Mouse (Mus musculus): ENCODE measurements around the gene Hoxa4. TPM values are rescaled to one million over a fixed set of nuclear protein-coding genes. Genes with fewer than 3 reads are reported as not detected.

Gene Hoxa4
- total and polyA plus RNA-seq, 3 experiments: not detected

- no peak for DNase-seq (ENCODE audit: low spot score)
- ATAC-seq (ENCODE audit: extremely low read depth, insufficient number of reproducible peaks, low FRiP score, poor library complexity, severe bottlenecking): no peak
- Histone ChIP-seq H3K27me3 (ENCODE audit: insufficient read depth, low read length) (peaks cover 55% of the 10 kb centered on the region), H3K4me3 (ENCODE audit: low read depth, low read length) (no peak overlapping the region), H3K36me3 (replicated peaks) (no peaks in the 10 kb centered on the region), H3K9me3 (replicated peaks) (peaks cover 12% of the 10 kb centered on the region), H3K4me1 (ENCODE audit: insufficient read depth, low read depth, low read length) (no peaks in the 10 kb centered on the region)
- TF ChIP-seq GATA2 (IDR thresholded peaks at IDR 0.05; ENCODE audit: borderline replicate concordance, low read depth, low read length) (no peak), POLR2AphosphoS5 (IDR thresholded peaks at IDR 0.05; ENCODE audit: insufficient replicate concordance, low read depth, low read length) (no peak), TAL1 (conservative IDR thresholded peaks at IDR 0.05; ENCODE audit: low read depth, low read length) (no peak), GATA1 (IDR thresholded peaks at IDR 0.05; ENCODE audit: borderline replicate concordance, low read length) (no peak), CTCF (IDR thresholded peaks at IDR 0.05; ENCODE audit: low read depth, low read length) (no peak)
These were observed 42.2 kb upstream of the Hoxa4 start for GRCm38 (mm10) chr6:52233546-52234427.

GRCm38 (mm10) chr6:52232984-52233545, 41.5 kb upstream of the Hoxa4 start:
- Histone ChIP-seq H3K27me3 (ENCODE audit: insufficient read depth, low read length) (peaks cover 56% of the 10 kb centered on the region), H3K4me3 (ENCODE audit: low read depth, low read length) (no peak overlapping the region)

GRCm38 (mm10) chr6:52232568-52232965, 41.0 kb upstream of the Hoxa4 start:
- Histone ChIP-seq H3K9me3 (replicated peaks) (peaks cover 12% of the 10 kb centered on the region), H3K4me1 (ENCODE audit: insufficient read depth, low read depth, low read length) (no peaks in the 10 kb centered on the region), H3K4me3 (ENCODE audit: low read depth, low read length) (no peak overlapping the region), H3K36me3 (replicated peaks) (no peaks in the 10 kb centered on the region), H3K27me3 (ENCODE audit: insufficient read depth, low read length) (peaks cover 54% of the 10 kb centered on the region)
- DNase-seq (ENCODE audit: low spot score) (no peak), ATAC-seq (ENCODE audit: extremely low read depth, insufficient number of reproducible peaks, low FRiP score, poor library complexity, severe bottlenecking) (no peak)
- TF ChIP-seq GATA1 (IDR thresholded peaks at IDR 0.05; ENCODE audit: borderline replicate concordance, low read length) (no peak), POLR2AphosphoS5 (IDR thresholded peaks at IDR 0.05; ENCODE audit: insufficient replicate concordance, low read depth, low read length) (no peak), GATA2 (IDR thresholded peaks at IDR 0.05; ENCODE audit: borderline replicate concordance, low read depth, low read length) (no peak), TAL1 (conservative IDR thresholded peaks at IDR 0.05; ENCODE audit: low read depth, low read length) (no peak), CTCF (IDR thresholded peaks at IDR 0.05; ENCODE audit: low read depth, low read length) (no peak)

More at GRCm38 (mm10) chr6:52232984-52233545, 41.5 kb upstream of the Hoxa4 start:
- Histone ChIP-seq H3K36me3 (replicated peaks) (no peaks in the 10 kb centered on the region), H3K4me1 (ENCODE audit: insufficient read depth, low read depth, low read length) (no peaks in the 10 kb centered on the region), H3K9me3 (replicated peaks) (peaks cover 12% of the 10 kb centered on the region)
- TF ChIP-seq GATA1 (IDR thresholded peaks at IDR 0.05; ENCODE audit: borderline replicate concordance, low read length): no peak
- no peak for TF ChIP-seq POLR2AphosphoS5 (IDR thresholded peaks at IDR 0.05; ENCODE audit: insufficient replicate concordance, low read depth, low read length)
- no peak for TF ChIP-seq TAL1 (conservative IDR thresholded peaks at IDR 0.05; ENCODE audit: low read depth, low read length)
- TF ChIP-seq GATA2 (IDR thresholded peaks at IDR 0.05; ENCODE audit: borderline replicate concordance, low read depth, low read length): no peak
- no peak for TF ChIP-seq CTCF (IDR thresholded peaks at IDR 0.05; ENCODE audit: low read depth, low read length)
- ATAC-seq (ENCODE audit: extremely low read depth, insufficient number of reproducible peaks, low FRiP score, poor library complexity, severe bottlenecking) (no peak), DNase-seq (ENCODE audit: low spot score) (no peak)

GRCm38 (mm10) chr6:52231885-52232567, 40.5 kb upstream of the Hoxa4 start:
- Histone ChIP-seq H3K36me3 (replicated peaks) (no peaks in the 10 kb centered on the region), H3K9me3 (replicated peaks) (peaks cover 12% of the 10 kb centered on the region), H3K4me1 (ENCODE audit: insufficient read depth, low read depth, low read length) (no peaks in the 10 kb centered on the region), H3K27me3 (ENCODE audit: insufficient read depth, low read length) (peaks cover 54% of the 10 kb centered on the region), H3K4me3 (ENCODE audit: low read depth, low read length) (no peak overlapping the region)
- ATAC-seq (ENCODE audit: extremely low read depth, insufficient number of reproducible peaks, low FRiP score, poor library complexity, severe bottlenecking) (no peak), DNase-seq (ENCODE audit: low spot score) (no peak)
- TF ChIP-seq POLR2AphosphoS5 (IDR thresholded peaks at IDR 0.05; ENCODE audit: insufficient replicate concordance, low read depth, low read length): no peak
- no peak for TF ChIP-seq GATA1 (IDR thresholded peaks at IDR 0.05; ENCODE audit: borderline replicate concordance, low read length)
- TF ChIP-seq CTCF (IDR thresholded peaks at IDR 0.05; ENCODE audit: low read depth, low read length): no peak
- TF ChIP-seq GATA2 (IDR thresholded peaks at IDR 0.05; ENCODE audit: borderline replicate concordance, low read depth, low read length): no peak
- no peak for TF ChIP-seq TAL1 (conservative IDR thresholded peaks at IDR 0.05; ENCODE audit: low read depth, low read length)

- no peaks in the 10 kb centered on the region for H3K4me1 ChIP-seq (ENCODE audit: insufficient read depth, low read depth, low read length)
- no peak for TF ChIP-seq POLR2AphosphoS5 (IDR thresholded peaks at IDR 0.05; ENCODE audit: insufficient replicate concordance, low read depth, low read length)
- TF ChIP-seq TAL1 (conservative IDR thresholded peaks at IDR 0.05; ENCODE audit: low read depth, low read length): no peak
- TF ChIP-seq GATA2 (IDR thresholded peaks at IDR 0.05; ENCODE audit: borderline replicate concordance, low read depth, low read length): no peak
- no peak for TF ChIP-seq CTCF (IDR thresholded peaks at IDR 0.05; ENCODE audit: low read depth, low read length)
- no peak for TF ChIP-seq GATA1 (IDR thresholded peaks at IDR 0.05; ENCODE audit: borderline replicate concordance, low read length)
- DNase-seq (ENCODE audit: low spot score) (no peak), ATAC-seq (ENCODE audit: extremely low read depth, insufficient number of reproducible peaks, low FRiP score, poor library complexity, severe bottlenecking) (no peak)
- H3K9me3 ChIP-seq (replicated peaks): peaks cover 12% of the 10 kb centered on the region
- H3K4me3 ChIP-seq (ENCODE audit: low read depth, low read length): no peak within 1 kb of the TSS
- H3K27me3 ChIP-seq (ENCODE audit: insufficient read depth, low read length): peaks cover 66% of the 10 kb centered on the region
- H3K36me3 ChIP-seq (replicated peaks): no peaks in the 10 kb centered on the region
These were observed 39.1 kb upstream of the Hoxa4 start, which contains the start of gene Hoxa9 for GRCm38 (mm10) chr6:52230516-52231165. Gene Hoxa9 (minus strand): TSS chr6:52231089.

All from G1E (cell line).